Mouse (Mus musculus): ENCODE results near the gene Gys1. TPM values are rescaled to one million over a fixed set of nuclear protein-coding genes. Genes with fewer than 3 reads are reported as not detected.
A peak's percentile ranks its signal among the peaks of the same experiment; 100 is the strongest.
"Not testable (repeated sequence)": the region's sequence is repeated elsewhere in the genome, so short reads cannot be mapped to it uniquely, and the experiment has no call there.

Gys1 gene
- total and polyA plus RNA-seq, 2 experiments from 2014 or later = 12.0 to 19.7 TPM

GRCm38 (mm10) chr7:45461326-45461725 lies 26.7 kb downstream of the Gys1 start:
- 60% methylated on average over 5 of the region's 5 CpGs for WGBS
- Histone ChIP-seq H3K4me2 (ENCODE audit: low read depth, low read length, poor library complexity, severe bottlenecking) (no peak overlapping the region), H3K27me3 (ENCODE audit: insufficient read depth, low read length) (no peaks in the 10 kb centered on the region), H3K36me3 (ENCODE audit: insufficient read depth, low read length) (peaks cover 25% of the 10 kb centered on the region), H3K4me3 (ENCODE audit: low read depth, low read length) (no peak overlapping the region), H3K9me3 (ENCODE audit: low read length) (no peaks in the 10 kb centered on the region), H3K27ac (ENCODE audit: low read depth, low read length) (peak overlapping the region; percentile 82; the same call in 1 of the 2 replicates), H3K9ac (replicated peaks; ENCODE audit: low read length, poor library complexity, severe bottlenecking) (no peak overlapping the region), H3K4me1 (ENCODE audit: insufficient read depth, low read length) (peaks cover 15% of the 10 kb centered on the region)
- no peak for TF ChIP-seq CTCF (IDR thresholded peaks at IDR 0.05)
- no peak for DNase-seq (ENCODE audit: low spot score)
- no peak for ATAC-seq (ENCODE audit: low FRiP score)

- 95% methylated on average over 4 of the region's 4 CpGs for WGBS
- Histone ChIP-seq H3K27ac (ENCODE audit: low read depth, low read length) (no peak overlapping the region), H3K9ac (replicated peaks; ENCODE audit: low read length, poor library complexity, severe bottlenecking) (no peak overlapping the region), H3K4me3 (ENCODE audit: low read depth, low read length) (no peak overlapping the region), H3K4me1 (ENCODE audit: insufficient read depth, low read length) (peaks cover 15% of the 10 kb centered on the region), H3K4me2 (ENCODE audit: low read depth, low read length, poor library complexity, severe bottlenecking) (no peak overlapping the region), H3K27me3 (ENCODE audit: insufficient read depth, low read length) (no peaks in the 10 kb centered on the region), H3K36me3 (ENCODE audit: insufficient read depth, low read length) (peaks cover 25% of the 10 kb centered on the region), H3K9me3 (ENCODE audit: low read length) (no peaks in the 10 kb centered on the region)
- no peak for ATAC-seq (ENCODE audit: low FRiP score)
- TF ChIP-seq CTCF (IDR thresholded peaks at IDR 0.05) = no peak
- DNase-seq (ENCODE audit: low spot score) = no peak
Measured at GRCm38 (mm10) chr7:45461781-45462180, 27.1 kb downstream of the Gys1 start.

GRCm38 (mm10) chr7:45462325-45462724 lies 27.7 kb downstream of the Gys1 start:
- no peak overlapping the region for H3K4me3 ChIP-seq (ENCODE audit: low read depth, low read length)
- no peak overlapping the region for H3K27ac ChIP-seq (ENCODE audit: low read depth, low read length)
- WGBS = 93% methylated on average over 4 of the region's 4 CpGs
- H3K36me3 ChIP-seq (ENCODE audit: insufficient read depth, low read length) = peaks cover 22% of the 10 kb centered on the region
- no peak for TF ChIP-seq CTCF (IDR thresholded peaks at IDR 0.05)
- H3K9me3 ChIP-seq (ENCODE audit: low read length) = no peaks in the 10 kb centered on the region
- no peaks in the 10 kb centered on the region for H3K27me3 ChIP-seq (ENCODE audit: insufficient read depth, low read length)
- no peak overlapping the region for H3K4me2 ChIP-seq (ENCODE audit: low read depth, low read length, poor library complexity, severe bottlenecking)
- DNase-seq (ENCODE audit: low spot score) (no peak), ATAC-seq (ENCODE audit: low FRiP score) (no peak)
- peaks cover 11% of the 10 kb centered on the region; the same call in 1 of the 2 replicates for H3K4me1 ChIP-seq (ENCODE audit: insufficient read depth, low read length)
- H3K9ac ChIP-seq (replicated peaks; ENCODE audit: low read length, poor library complexity, severe bottlenecking) = no peak overlapping the region

GRCm38 (mm10) chr7:45462868-45463267 lies 28.2 kb downstream of the Gys1 start:
- not testable (repeated sequence) for H3K4me2 ChIP-seq (ENCODE audit: low read depth, low read length, poor library complexity, severe bottlenecking); H3K9me3 ChIP-seq (ENCODE audit: low read length); H3K4me3 ChIP-seq (ENCODE audit: low read depth, low read length); H3K27ac ChIP-seq (ENCODE audit: low read depth, low read length); ATAC-seq (ENCODE audit: low FRiP score); H3K9ac ChIP-seq (replicated peaks; ENCODE audit: low read length, poor library complexity, severe bottlenecking); H3K27me3 ChIP-seq (ENCODE audit: insufficient read depth, low read length); DNase-seq (ENCODE audit: low spot score); H3K4me1 ChIP-seq (ENCODE audit: insufficient read depth, low read length)
- TF ChIP-seq CTCF (IDR thresholded peaks at IDR 0.05) = peak; percentile 44
- 77% methylated on average over 4 of the region's 4 CpGs for WGBS
- peaks cover 19% of the 10 kb centered on the region for H3K36me3 ChIP-seq (ENCODE audit: insufficient read depth, low read length)

- H3K36me3 ChIP-seq (ENCODE audit: insufficient read depth, low read length) = peaks cover 19% of the 10 kb centered on the region
- TF ChIP-seq CTCF (IDR thresholded peaks at IDR 0.05) = no peak
- no peak for ATAC-seq (ENCODE audit: low FRiP score)
- no peak overlapping the region for H3K27ac ChIP-seq (ENCODE audit: low read depth, low read length)
- H3K4me3 ChIP-seq (ENCODE audit: low read depth, low read length) = no peak overlapping the region
- WGBS = 96% methylated on average over 7 of the region's 7 CpGs
- no peak for DNase-seq (ENCODE audit: low spot score)
- no peaks in the 10 kb centered on the region for H3K27me3 ChIP-seq (ENCODE audit: insufficient read depth, low read length)
- no peaks in the 10 kb centered on the region for H3K9me3 ChIP-seq (ENCODE audit: low read length)
- no peak overlapping the region for H3K9ac ChIP-seq (replicated peaks; ENCODE audit: low read length, poor library complexity, severe bottlenecking)
- no peak overlapping the region for H3K4me2 ChIP-seq (ENCODE audit: low read depth, low read length, poor library complexity, severe bottlenecking)
- H3K4me1 ChIP-seq (ENCODE audit: insufficient read depth, low read length) = peaks cover 5% of the 10 kb centered on the region; the same call in 1 of the 2 replicates
Measured at GRCm38 (mm10) chr7:45463987-45464778, 29.5 kb downstream of the Gys1 start.

GRCm38 (mm10) chr7:45465112-45465511 lies 30.5 kb downstream of the Gys1 start:
- Histone ChIP-seq H3K36me3 (ENCODE audit: insufficient read depth, low read length) (peaks cover 19% of the 10 kb centered on the region), H3K9ac (replicated peaks; ENCODE audit: low read length, poor library complexity, severe bottlenecking) (no peak overlapping the region), H3K9me3 (ENCODE audit: low read length) (no peaks in the 10 kb centered on the region), H3K4me3 (ENCODE audit: low read depth, low read length) (no peak overlapping the region), H3K27me3 (ENCODE audit: insufficient read depth, low read length) (no peaks in the 10 kb centered on the region), H3K4me2 (ENCODE audit: low read depth, low read length, poor library complexity, severe bottlenecking) (peak overlapping the region; percentile 95; the same call in 1 of the 2 replicates), H3K4me1 (ENCODE audit: insufficient read depth, low read length) (peaks cover 5% of the 10 kb centered on the region; the same call in 1 of the 2 replicates), H3K27ac (ENCODE audit: low read depth, low read length) (no peak overlapping the region)
- DNase-seq (ENCODE audit: low spot score) = no peak
- TF ChIP-seq CTCF (IDR thresholded peaks at IDR 0.05) = no peak
- no peak for ATAC-seq (ENCODE audit: low FRiP score)
- 96% methylated on average over 12 of the region's 12 CpGs for WGBS

All from midbrain, postnatal 0 days (tissue).